Mouse (Mus musculus): ENCODE measurements at regions not wholly inside any gene's neighbourhood (a gene's known extent, or its start where the extent isn't known, plus 50 kb on each side); places are given as distances from the start of the nearest gene placed in this dataset.

- TF ChIP-seq CTCF (IDR thresholded peaks at IDR 0.05; ENCODE audit: insufficient read depth, low read length), result no peak
- TF ChIP-seq POLR2A (IDR thresholded peaks at IDR 0.05; ENCODE audit: borderline replicate concordance, extremely low read depth, low read depth, low read length), result no peak
These were observed 219.4 kb upstream of the Bmper start for GRCm38 (mm10) chr9:23003195-23004061.
